Mouse (Mus musculus): ENCODE measurements around the gene Swap70. TPM values are rescaled to one million over a fixed set of nuclear protein-coding genes. Genes with fewer than 3 reads are reported as not detected.

The Swap70 gene
- total RNA-seq, 2 experiments from 2014 or later = 30.2 to 31.2 TPM

- DNase-seq (ENCODE audit: low spot score in 2 of 2) = no peak
Measured at GRCm38 (mm10) chr7:110237451-110237836, 15.9 kb downstream of the Swap70 start.

GRCm38 (mm10) chr7:110237837-110238451 is 16.4 kb downstream of the Swap70 start:
- no peak for DNase-seq (ENCODE audit: low spot score in 2 of 2)

GRCm38 (mm10) chr7:110239590-110239989 is 18.1 kb downstream of the Swap70 start:
- DNase-seq (ENCODE audit: low spot score in 2 of 2) = no peak

DNA sequence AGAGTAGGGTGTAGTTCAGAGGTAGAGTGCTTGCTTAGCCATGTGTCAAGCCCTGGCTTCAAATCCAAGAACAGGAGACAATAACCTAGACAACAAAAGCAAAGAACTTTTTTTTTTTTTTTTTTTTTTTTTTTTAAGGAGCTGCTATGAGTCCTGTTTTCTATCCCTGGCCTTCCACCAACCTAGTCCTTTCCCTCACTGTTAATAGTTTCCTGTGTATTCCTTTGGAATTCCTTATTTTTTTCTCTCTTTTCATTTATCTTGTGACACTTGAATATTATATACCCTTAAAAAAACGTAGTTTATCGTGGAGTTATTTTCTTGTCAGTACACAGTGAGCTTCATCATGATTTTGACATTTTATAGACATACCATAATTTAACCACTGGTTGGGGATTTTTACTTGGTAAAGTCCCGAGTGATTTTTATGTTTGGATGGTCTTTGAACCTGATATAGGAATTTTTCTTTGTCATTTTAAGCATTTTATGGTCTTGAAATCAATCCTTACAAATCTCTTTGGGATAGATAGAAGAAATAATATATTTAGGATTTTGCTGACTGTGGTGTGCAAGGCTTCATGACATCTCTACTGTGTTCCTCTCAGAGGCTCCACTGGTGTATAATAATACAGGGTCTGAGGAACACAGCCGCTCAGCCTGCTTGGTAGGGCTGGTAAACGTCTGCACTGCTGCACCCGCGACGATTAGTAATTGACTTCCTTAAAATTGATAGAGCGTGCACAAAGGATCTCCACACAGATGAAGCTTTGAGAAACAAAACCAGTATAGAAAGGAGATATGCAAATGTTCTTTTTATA is 20.2 kb downstream of the Swap70 start:
- DNase-seq (ENCODE audit: low spot score in 2 of 2) = no peak

DNA sequence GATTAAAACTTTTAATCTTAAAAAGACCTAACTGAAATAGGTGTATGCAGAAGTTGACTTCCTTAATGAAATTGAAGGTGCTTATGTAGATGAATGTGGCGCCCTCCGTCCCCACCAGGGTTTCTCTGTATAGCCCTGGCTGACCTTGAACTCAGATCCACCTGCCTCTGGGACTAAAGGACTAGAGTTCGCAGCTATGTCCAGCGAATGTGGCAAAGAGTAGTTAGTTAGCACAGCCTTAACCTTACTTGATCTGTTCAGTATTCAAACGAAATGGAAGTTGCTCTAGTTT is 20.7 kb downstream of the Swap70 start:
- DNase-seq (ENCODE audit: low spot score in 2 of 2) = no peak

GRCm38 (mm10) chr7:110245128-110245527 is 23.6 kb downstream of the Swap70 start:
- no peak for DNase-seq (ENCODE audit: low spot score in 2 of 2)

- no peak for DNase-seq (ENCODE audit: low spot score in 2 of 2)
Measured at GRCm38 (mm10) chr7:110246526-110246925, 25.0 kb downstream of the Swap70 start.

GRCm38 (mm10) chr7:110247801-110248200 is 26.3 kb downstream of the Swap70 start:
- no peak for DNase-seq (ENCODE audit: low spot score in 2 of 2)

DNA sequence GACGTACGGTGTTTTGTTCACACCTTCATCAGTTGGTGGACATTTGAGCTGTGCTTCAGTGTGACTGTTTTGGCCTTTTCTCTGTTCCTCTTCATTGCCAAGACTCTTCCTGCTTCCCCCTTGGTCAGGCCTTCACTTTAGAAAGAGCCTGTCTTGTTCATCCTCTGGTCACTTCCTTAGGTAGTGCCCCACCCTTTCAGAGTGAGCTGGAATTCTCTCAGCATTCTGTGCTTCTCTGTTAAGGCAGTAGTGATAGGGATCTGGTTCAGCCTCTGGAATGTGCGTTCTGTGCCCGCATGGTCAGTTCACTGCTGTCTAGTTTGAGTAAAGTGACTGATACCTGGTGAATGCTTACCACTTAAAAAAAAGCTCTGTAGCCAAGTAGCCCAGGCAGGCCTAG is 27.2 kb downstream of the Swap70 start:
- DNase-seq (ENCODE audit: low spot score in 2 of 2) = no peak

DNA sequence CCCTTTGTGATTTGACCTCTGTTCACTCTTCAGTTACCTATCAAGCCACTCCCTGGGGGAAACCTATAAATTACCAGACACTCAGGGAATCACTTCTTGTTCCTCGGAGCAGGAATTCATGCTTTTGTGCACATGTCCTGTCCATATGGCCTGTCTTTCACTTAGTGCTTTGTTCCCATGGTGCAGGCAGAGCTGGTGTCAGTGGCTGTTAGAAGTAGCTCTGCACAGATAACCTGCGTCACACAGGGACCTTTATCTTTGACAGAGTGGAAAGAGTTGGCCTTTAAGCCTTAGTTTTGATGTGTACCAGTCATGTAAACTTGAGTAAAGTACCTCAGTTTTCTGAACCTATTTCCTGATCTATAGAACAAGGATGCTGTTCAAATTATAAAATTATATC is 32.4 kb downstream of the Swap70 start:
- DNase-seq (ENCODE audit: low spot score in 2 of 2) = no peak

GRCm38 (mm10) chr7:110254395-110254794 is 32.9 kb downstream of the Swap70 start:
- DNase-seq (ENCODE audit: low spot score in 2 of 2) = no peak

DNA sequence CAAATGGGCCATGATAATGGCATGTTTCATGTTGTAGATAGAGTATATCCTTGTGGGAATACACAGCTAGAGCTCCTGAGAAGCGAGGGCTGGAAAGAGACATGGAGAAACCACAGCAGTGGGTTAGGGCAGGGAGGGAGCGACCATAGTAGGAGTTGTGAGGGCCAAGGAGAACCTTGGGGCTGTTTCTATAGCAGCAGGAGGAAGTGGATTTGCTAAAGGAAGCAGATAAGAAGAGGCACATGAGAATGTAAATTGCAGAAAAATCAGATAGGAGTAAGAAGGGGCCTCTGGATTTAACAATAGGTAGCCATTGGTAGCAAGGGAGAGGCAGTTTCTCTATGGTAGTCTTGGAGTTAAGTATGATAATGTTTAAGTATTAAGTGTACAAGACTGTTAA is 35.5 kb downstream of the Swap70 start:
- DNase-seq (ENCODE audit: low spot score in 2 of 2) = no peak

DNA sequence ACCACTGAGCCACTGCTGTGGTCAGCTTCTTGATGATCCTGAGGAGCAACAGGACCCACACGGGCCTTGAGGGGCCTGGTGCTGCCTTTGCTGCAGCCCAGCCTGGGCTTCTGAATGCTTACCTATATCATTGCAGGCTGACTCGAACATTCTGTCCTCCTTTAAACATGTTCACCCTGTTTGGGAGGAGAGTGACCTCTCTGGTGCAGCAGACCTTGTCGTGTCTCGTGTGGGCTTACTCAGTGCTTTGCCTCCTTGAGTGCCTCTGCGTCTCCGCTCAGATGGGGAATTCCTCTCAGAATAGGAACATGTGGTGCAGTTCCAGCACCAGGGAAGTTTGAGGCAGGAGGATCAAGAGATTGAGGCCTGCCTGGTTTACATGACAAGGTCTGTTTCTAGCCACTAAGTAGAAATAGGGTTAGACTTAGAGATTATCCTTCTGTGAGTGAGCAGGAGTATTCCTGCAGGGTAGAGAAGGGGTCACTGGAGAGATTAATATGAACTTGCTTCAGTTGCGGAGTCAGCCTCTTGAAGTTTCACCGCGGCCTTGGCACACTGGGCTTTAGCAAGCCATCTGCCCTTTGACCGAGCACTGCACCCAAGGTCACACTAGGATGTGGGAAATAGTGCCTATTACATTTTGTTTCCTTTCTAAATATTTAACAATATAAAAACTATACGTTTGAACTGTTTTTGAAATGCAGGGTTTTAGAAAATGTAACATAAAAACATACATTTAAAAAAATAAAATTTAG is 36.9 kb downstream of the Swap70 start:
- DNase-seq (ENCODE audit: low spot score in 2 of 2) = no peak

- DNase-seq (ENCODE audit: low spot score in 2 of 2) = no peak
Measured at GRCm38 (mm10) chr7:110259966-110260711, 38.6 kb downstream of the Swap70 start.

DNA sequence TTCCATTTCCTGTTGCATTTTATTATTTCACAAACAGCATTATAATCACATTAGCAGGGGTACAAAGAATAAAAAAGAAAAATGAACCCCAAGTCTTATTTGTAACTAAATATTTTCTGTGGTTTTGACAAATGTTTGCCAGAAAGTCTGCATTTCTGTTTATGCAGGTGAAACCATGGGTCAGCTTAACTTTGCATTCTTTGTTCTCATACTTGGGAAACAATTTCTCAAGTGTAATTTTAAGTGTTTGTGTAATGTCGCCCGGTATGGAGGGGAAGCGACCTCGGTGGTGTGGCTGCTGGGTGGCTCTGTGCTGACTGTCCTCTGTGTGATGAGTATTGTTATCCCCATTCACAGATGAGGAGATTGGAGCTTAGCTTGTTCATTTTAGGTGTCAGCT is 40.3 kb downstream of the Swap70 start:
- DNase-seq (ENCODE audit: low spot score in 2 of 2) = no peak

- no peak for DNase-seq (ENCODE audit: low spot score in 2 of 2)
Measured at GRCm38 (mm10) chr7:110262661-110263060, 41.1 kb downstream of the Swap70 start.

DNA sequence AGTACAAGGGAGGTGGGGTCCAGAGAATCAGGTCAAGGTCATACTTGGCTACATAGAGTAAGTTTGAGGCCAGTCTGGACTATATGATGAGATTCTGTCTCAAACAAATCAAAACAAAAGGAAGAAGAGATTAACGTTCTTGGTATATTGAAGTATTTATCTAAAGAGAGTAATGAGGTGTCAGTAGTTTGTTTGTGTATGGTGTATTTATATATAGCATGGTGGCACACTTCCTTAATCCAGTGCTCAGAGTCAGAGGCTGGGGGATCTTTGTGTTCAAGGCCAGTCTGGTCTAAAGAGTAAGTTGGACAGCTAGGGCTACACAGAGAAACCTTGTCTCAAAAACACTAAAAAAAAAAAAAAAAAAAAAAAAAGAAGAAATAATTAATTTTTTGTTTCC is 42.0 kb downstream of the Swap70 start:
- no peak for DNase-seq (ENCODE audit: low spot score in 2 of 2)

GRCm38 (mm10) chr7:110265796-110266195 is 44.3 kb downstream of the Swap70 start:
- peak; percentile 73 to 81 for DNase-seq (ENCODE audit: low spot score in 2 of 2)

GRCm38 (mm10) chr7:110267014-110267413 is 45.5 kb downstream of the Swap70 start:
- DNase-seq (ENCODE audit: low spot score in 2 of 2) = no peak

- DNase-seq (ENCODE audit: low spot score in 2 of 2) = no peak
Measured at GRCm38 (mm10) chr7:110267994-110268393, 46.5 kb downstream of the Swap70 start.

GRCm38 (mm10) chr7:110268511-110268910 is 47.0 kb downstream of the Swap70 start:
- no peak for DNase-seq (ENCODE audit: low spot score in 2 of 2)

DNA sequence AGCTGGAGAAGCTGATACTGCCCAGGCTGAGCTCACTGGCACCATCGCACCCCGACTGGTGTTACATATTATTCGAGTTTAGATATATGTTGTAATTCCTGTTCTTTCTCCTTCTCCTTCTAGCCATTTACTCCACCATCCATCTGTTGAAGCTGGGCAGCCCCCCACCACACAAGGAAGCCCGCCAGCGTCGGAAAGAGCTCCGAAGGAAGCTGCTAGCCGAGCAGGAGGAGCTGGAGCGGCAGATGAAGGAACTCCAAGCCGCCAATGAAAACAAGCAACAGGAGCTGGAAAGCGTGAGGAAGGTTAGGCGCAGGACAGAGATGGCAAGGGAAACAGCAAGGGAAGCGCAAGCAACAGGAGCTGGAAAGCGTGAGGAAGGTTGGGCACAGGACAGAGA is 48.3 kb downstream of the Swap70 start:
- no peak for DNase-seq (ENCODE audit: low spot score in 2 of 2)
